Mouse (Mus musculus): ENCODE measurements around the gene Fosl1. TPM values are rescaled to one million over a fixed set of nuclear protein-coding genes. Genes with fewer than 3 reads are reported as not detected.
"Not testable (repeated sequence)": the region's sequence is repeated elsewhere in the genome, so short reads cannot be mapped to it uniquely, and the experiment has no call there.

Gene Fosl1
- polyA plus RNA-seq, 1 experiment from 2014 or later: not detected

DNA sequence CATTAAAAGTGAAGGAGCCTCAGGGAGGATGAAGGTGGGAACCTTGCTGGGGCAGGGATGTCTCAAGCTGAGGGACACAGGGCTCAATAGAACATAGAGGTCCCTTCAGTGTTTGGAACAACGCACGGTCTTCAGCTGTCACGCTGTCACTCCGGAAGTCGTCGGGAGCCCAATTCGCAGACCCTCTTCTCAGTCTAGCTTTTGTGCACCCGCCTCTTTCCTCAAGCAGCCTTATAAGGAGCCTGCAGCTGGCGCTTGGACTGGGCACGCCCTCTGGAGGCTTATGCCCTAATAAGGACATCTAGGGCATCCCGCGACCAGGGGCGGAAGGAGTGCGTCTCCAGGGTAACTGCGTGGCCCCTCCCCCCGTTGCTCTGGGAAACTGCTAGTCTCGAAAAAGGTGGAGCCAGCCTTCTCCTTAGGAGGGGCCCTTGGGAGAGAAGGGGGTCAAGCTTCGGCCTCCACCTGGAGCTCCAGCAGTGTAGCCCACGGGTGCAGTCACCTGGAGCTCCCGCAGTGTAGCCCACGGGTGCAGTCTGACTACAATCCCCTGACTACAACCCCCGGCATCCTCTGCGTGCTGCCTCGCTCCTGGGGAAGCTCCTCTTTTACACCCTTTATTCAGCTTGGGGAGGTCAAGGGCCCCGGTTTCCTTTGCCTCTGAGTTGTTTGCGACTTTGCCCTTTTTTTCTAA is 41.7 kb downstream of the Fosl1 start:
- Histone ChIP-seq H3K4me2 (peak overlapping the region; percentile 94), H3K4me3 (peak overlapping the region; percentile 99), H3K9ac (peak overlapping the region; percentile 99), H3K9me3 (replicated peaks) (no peaks in the 10 kb centered on the region), H3K4me1 (peaks cover 53% of the 10 kb centered on the region), H3K36me3 (peaks cover 47% of the 10 kb centered on the region), H3K27ac (peak overlapping the region; percentile 100), H3K27me3 (replicated peaks) (no peaks in the 10 kb centered on the region)
- WGBS (ENCODE audit: insufficient replicate concordance): under 1% methylated on average over 26 of the region's 26 CpGs
- ATAC-seq: peak; percentile 84

- H3K4me1 ChIP-seq: peaks cover 55% of the 10 kb centered on the region
- H3K36me3 ChIP-seq: peaks cover 47% of the 10 kb centered on the region
Measured at GRCm38 (mm10) chr19:5489721-5490120, 42.4 kb downstream of the Fosl1 start.

GRCm38 (mm10) chr19:5490313-5490897 is 43.1 kb downstream of the Fosl1 start, which contains the start of gene Cfl1:
Gene Cfl1 (plus strand): TSS chr19:5490455.
- ATAC-seq: peak; percentile 64
- Histone ChIP-seq H3K9me3 (replicated peaks) (no peaks in the 10 kb centered on the region), H3K27ac (peak within 1 kb of the TSS; percentile 100), H3K36me3 (peaks cover 46% of the 10 kb centered on the region), H3K9ac (peak within 1 kb of the TSS; percentile 99), H3K4me3 (peak within 1 kb of the TSS; percentile 99), H3K27me3 (replicated peaks) (no peaks in the 10 kb centered on the region), H3K4me2 (peak within 1 kb of the TSS; percentile 94), H3K4me1 (peaks cover 55% of the 10 kb centered on the region)
- 1% methylated on average over 58 of the region's 62 CpGs for WGBS (ENCODE audit: insufficient replicate concordance)

More at GRCm38 (mm10) chr19:5489721-5490120, 42.4 kb downstream of the Fosl1 start:
- H3K9me3 ChIP-seq (replicated peaks); H3K27me3 ChIP-seq (replicated peaks); ATAC-seq: not testable (repeated sequence)
- 32% methylated on average over 10 of the region's 10 CpGs for WGBS (ENCODE audit: insufficient replicate concordance)
- Histone ChIP-seq H3K4me3 (peak overlapping the region; percentile 99), H3K4me2 (peak overlapping the region; percentile 94), H3K9ac (peak overlapping the region; percentile 99), H3K27ac (peak overlapping the region; percentile 100)

- peak overlapping the region; percentile 100 for H3K27ac ChIP-seq
- peak overlapping the region; percentile 94 for H3K4me2 ChIP-seq
- H3K4me1 ChIP-seq: peaks cover 55% of the 10 kb centered on the region
- WGBS (ENCODE audit: insufficient replicate concordance): under 1% methylated on average over 59 of the region's 59 CpGs
- H3K36me3 ChIP-seq: peaks cover 46% of the 10 kb centered on the region
- H3K9ac ChIP-seq: peak overlapping the region; percentile 99
- peak; percentile 48 for ATAC-seq
- no peaks in the 10 kb centered on the region for H3K27me3 ChIP-seq (replicated peaks)
- H3K9me3 ChIP-seq (replicated peaks): no peaks in the 10 kb centered on the region
- peak overlapping the region; percentile 99 for H3K4me3 ChIP-seq
Measured at GRCm38 (mm10) chr19:5490898-5491708, 43.8 kb downstream of the Fosl1 start.

DNA sequence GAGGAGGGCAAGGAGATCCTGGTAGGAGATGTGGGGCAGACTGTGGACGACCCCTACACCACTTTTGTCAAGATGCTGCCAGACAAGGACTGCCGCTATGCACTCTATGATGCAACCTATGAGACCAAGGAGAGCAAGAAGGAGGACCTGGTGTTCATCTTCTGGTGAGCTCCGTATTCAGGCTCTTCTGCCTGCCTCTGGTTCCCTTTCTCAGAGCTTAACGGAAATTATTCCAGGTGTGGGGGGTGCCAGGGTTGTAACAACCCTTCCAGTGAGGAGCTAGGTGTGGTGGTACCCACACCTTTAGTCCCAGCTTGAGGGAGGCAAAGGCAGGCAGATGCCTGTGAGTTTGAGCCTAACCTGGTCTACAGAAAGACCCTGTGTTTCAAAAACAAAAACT is 45.3 kb downstream of the Fosl1 start:
- Histone ChIP-seq H3K9ac (no peak overlapping the region), H3K4me3 (no peak overlapping the region), H3K27me3 (replicated peaks) (no peaks in the 10 kb centered on the region), H3K4me1 (peaks cover 41% of the 10 kb centered on the region), H3K9me3 (replicated peaks) (no peaks in the 10 kb centered on the region), H3K36me3 (peaks cover 59% of the 10 kb centered on the region), H3K4me2 (peak overlapping the region; percentile 94), H3K27ac (0 out of 2 replicates have a peak overlapping the region, but pooled peaks have one; percentile 2)
- 83% methylated on average over 4 of the region's 4 CpGs for WGBS (ENCODE audit: insufficient replicate concordance)
- ATAC-seq: no peak

GRCm38 (mm10) chr19:5493301-5493721 is 46.0 kb downstream of the Fosl1 start:
- H3K9ac ChIP-seq, H3K4me2 ChIP-seq: not testable (repeated sequence)
- WGBS (ENCODE audit: insufficient replicate concordance): 80% methylated on average over 9 of the region's 9 CpGs

GRCm38 (mm10) chr19:5494314-5494713 is 47.0 kb downstream of the Fosl1 start:
- H3K27ac ChIP-seq: 0 out of 2 replicates have a peak overlapping the region, but pooled peaks have one; percentile 10
- H3K9ac ChIP-seq: no peak overlapping the region
- no peak for ATAC-seq
- H3K4me2 ChIP-seq: no peak overlapping the region
- 90% methylated on average over 3 of the region's 3 CpGs for WGBS (ENCODE audit: insufficient replicate concordance)
- H3K27me3 ChIP-seq (replicated peaks): no peaks in the 10 kb centered on the region
- no peaks in the 10 kb centered on the region for H3K9me3 ChIP-seq (replicated peaks)
- peaks cover 67% of the 10 kb centered on the region for H3K36me3 ChIP-seq
- no peak overlapping the region for H3K4me3 ChIP-seq
- H3K4me1 ChIP-seq: peaks cover 32% of the 10 kb centered on the region

More at GRCm38 (mm10) chr19:5493301-5493721, 46.0 kb downstream of the Fosl1 start:
- not testable (repeated sequence) for ATAC-seq; H3K9me3 ChIP-seq (replicated peaks); H3K4me3 ChIP-seq; H3K27me3 ChIP-seq (replicated peaks); H3K27ac ChIP-seq
- peaks cover 39% of the 10 kb centered on the region for H3K4me1 ChIP-seq
- peaks cover 65% of the 10 kb centered on the region for H3K36me3 ChIP-seq

- H3K9me3 ChIP-seq (replicated peaks): no peaks in the 10 kb centered on the region
- no peak overlapping the region for H3K9ac ChIP-seq
- no peak for ATAC-seq
- no peak overlapping the region for H3K4me3 ChIP-seq
- H3K36me3 ChIP-seq: peaks cover 69% of the 10 kb centered on the region
- H3K4me2 ChIP-seq: no peak overlapping the region
- H3K27me3 ChIP-seq (replicated peaks): no peaks in the 10 kb centered on the region
- H3K4me1 ChIP-seq: peaks cover 24% of the 10 kb centered on the region
- H3K27ac ChIP-seq: 0 out of 2 replicates have a peak overlapping the region, but pooled peaks have one; percentile 36
- 78% methylated on average over 12 of the region's 12 CpGs for WGBS (ENCODE audit: insufficient replicate concordance)
Measured at GRCm38 (mm10) chr19:5495353-5496051, 48.2 kb downstream of the Fosl1 start.

DNA sequence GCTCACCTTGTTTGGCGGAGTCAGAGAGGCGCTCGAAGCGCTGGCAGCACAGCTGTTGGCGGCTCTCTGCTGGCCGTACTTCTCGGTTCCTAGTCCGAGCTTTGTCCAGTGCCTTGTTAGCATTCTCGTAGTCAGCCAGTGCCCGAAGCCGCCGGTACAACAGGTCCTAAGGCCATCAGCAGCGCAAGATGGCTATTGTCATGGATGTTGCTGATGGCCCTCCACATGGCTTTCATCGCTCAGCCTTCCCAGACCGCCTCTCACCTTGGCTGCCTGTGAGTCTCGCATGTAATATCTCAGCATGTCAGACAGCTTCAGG is 48.7 kb downstream of the Fosl1 start:
- H3K9ac ChIP-seq: no peak overlapping the region
- peaks cover 24% of the 10 kb centered on the region for H3K4me1 ChIP-seq
- 88% methylated on average over 16 of the region's 16 CpGs for WGBS (ENCODE audit: insufficient replicate concordance)
- H3K36me3 ChIP-seq: peaks cover 69% of the 10 kb centered on the region
- H3K9me3 ChIP-seq (replicated peaks): no peaks in the 10 kb centered on the region
- no peak overlapping the region for H3K4me3 ChIP-seq
- no peak overlapping the region for H3K27ac ChIP-seq
- H3K27me3 ChIP-seq (replicated peaks): no peaks in the 10 kb centered on the region
- ATAC-seq: no peak
- no peak overlapping the region for H3K4me2 ChIP-seq

DNA sequence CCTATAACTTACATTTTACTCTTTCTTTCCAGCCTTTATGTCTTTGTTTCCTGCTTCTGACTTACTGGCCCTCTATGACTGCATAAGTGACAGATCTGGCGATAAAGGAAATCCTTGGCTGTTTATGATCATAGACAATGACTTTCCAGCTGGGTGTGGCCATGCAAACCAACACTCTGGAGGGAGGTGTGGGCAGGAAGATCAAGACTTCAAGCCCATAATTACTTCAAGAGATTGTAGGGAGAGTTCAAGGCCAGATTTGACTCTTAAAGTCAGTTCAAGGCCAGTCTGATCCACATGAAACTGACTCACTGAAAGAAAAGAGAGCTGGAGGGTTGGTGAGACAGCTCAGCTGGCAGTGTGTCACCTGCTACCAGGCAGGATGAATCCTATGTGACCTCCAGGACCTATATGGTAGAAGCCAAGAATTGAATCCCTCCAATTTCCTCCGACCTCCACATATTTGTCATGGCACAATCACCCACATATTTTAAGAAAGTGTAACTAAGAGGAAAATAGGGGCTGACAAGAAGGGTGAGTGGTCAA is 53.1 kb downstream of the Fosl1 start:
- Histone ChIP-seq H3K9ac (no peak overlapping the region), H3K4me2 (no peak overlapping the region), H3K27me3 (replicated peaks) (no peaks in the 10 kb centered on the region), H3K27ac (no peak overlapping the region), H3K36me3 (peaks cover 43% of the 10 kb centered on the region), H3K4me3 (no peak overlapping the region), H3K9me3 (replicated peaks) (no peaks in the 10 kb centered on the region), H3K4me1 (no peaks in the 10 kb centered on the region)
- no peak for ATAC-seq
- 63% methylated on average over 2 of the region's 2 CpGs for WGBS (ENCODE audit: insufficient replicate concordance)

GRCm38 (mm10) chr19:5503687-5504086 is 56.3 kb downstream of the Fosl1 start, which contains the start of gene 1700020D05Rik:
Gene 1700020D05Rik (minus strand): TSS chr19:5503787.
- ATAC-seq: no peak
- H3K4me3 ChIP-seq: no peak within 1 kb of the TSS
- H3K9ac ChIP-seq: no peak within 1 kb of the TSS
- H3K4me1 ChIP-seq: 0 out of 2 replicates have a peak, but pooled peaks cover 8% of the 10 kb centered on the region
- H3K4me2 ChIP-seq: no peak within 1 kb of the TSS
- no peaks in the 10 kb centered on the region for H3K27me3 ChIP-seq (replicated peaks)
- no peak within 1 kb of the TSS for H3K27ac ChIP-seq
- H3K9me3 ChIP-seq (replicated peaks): no peaks in the 10 kb centered on the region
- 69% methylated on average over 17 of the region's 17 CpGs for WGBS (ENCODE audit: insufficient replicate concordance)
- peaks cover 12% of the 10 kb centered on the region for H3K36me3 ChIP-seq

All from liver, embryonic 12.5 days (tissue).